Mouse (Mus musculus): ENCODE results near the gene Tex29. TPM values are rescaled to one million over a fixed set of nuclear protein-coding genes. Genes with fewer than 3 reads are reported as not detected.

Gene Tex29
- polyA plus RNA-seq (2015; fragmentation: Nextera tagmentation; extraction: Ambion mirVana), result 0.36 and 0.55 TPM in 2 replicates

GRCm38 (mm10) chr8:11840174-11840573 is at the start of gene Tex29:
Gene Tex29 (plus strand): TSS chr8:11840474.
- Histone ChIP-seq H3K4me2 (no peak within 1 kb of the TSS; the same call in 1 of the 2 replicates), H3K4me3 (no peak within 1 kb of the TSS), H3K27me3 (no peaks in the 10 kb centered on the region), H3K27ac (peak within 1 kb of the TSS; percentile 79), H3K9ac (no peak within 1 kb of the TSS), H3K36me3 (no peaks in the 10 kb centered on the region), H3K9me3 (replicated peaks) (no peaks in the 10 kb centered on the region), H3K4me1 (replicated peaks) (peaks cover 29% of the 10 kb centered on the region)
- no peak for ATAC-seq (replicated peaks; ENCODE audit: insufficient number of reproducible peaks, insufficient read depth, low FRiP score, low read depth)
- 83% methylated on average over 5 of the region's 5 CpGs for WGBS

DNA sequence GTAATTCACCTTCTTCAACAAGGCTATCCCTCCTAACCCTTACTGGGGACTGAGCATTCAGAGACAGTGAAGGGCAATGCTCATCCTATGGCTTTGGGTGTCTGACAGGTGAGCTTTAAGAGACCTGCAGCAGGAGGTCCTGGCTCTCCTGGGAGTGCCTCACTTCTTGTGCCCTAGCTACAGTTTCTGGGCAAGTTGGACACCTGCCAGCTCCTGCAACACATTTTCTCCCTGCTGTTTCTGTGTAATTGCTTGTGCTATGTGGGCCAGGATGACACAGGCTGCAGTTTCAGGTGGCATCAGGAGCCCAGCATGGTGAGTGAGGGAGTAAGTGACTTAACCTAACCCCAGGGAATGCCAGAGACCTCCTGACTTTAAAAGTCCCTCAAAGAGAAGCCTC is 45.3 kb upstream of the Tex29 start:
- Histone ChIP-seq H3K4me1 (replicated peaks) (peaks cover 37% of the 10 kb centered on the region), H3K27me3 (no peaks in the 10 kb centered on the region), H3K4me2 (no peak overlapping the region), H3K4me3 (no peak overlapping the region), H3K9me3 (replicated peaks) (no peaks in the 10 kb centered on the region), H3K27ac (no peak overlapping the region), H3K36me3 (peaks cover 20% of the 10 kb centered on the region), H3K9ac (no peak overlapping the region)
- no peak for ATAC-seq (replicated peaks; ENCODE audit: insufficient number of reproducible peaks, insufficient read depth, low FRiP score, low read depth)

- peak overlapping the region; percentile 53; the same call in 1 of the 2 replicates for H3K27ac ChIP-seq
- H3K4me1 ChIP-seq (replicated peaks), result peaks cover 38% of the 10 kb centered on the region
- H3K36me3 ChIP-seq, result peaks cover 13% of the 10 kb centered on the region
- no peak for ATAC-seq (replicated peaks; ENCODE audit: insufficient number of reproducible peaks, insufficient read depth, low FRiP score, low read depth)
- 75% methylated on average over 8 of the region's 8 CpGs for WGBS
- H3K9me3 ChIP-seq (replicated peaks), result no peaks in the 10 kb centered on the region
- no peak overlapping the region for H3K4me2 ChIP-seq
- no peak overlapping the region for H3K9ac ChIP-seq
- H3K4me3 ChIP-seq, result no peak overlapping the region
- H3K27me3 ChIP-seq, result no peaks in the 10 kb centered on the region
Measured at GRCm38 (mm10) chr8:11797128-11797527, 43.1 kb upstream of the Tex29 start.

- H3K4me2 ChIP-seq, result no peak overlapping the region
- H3K4me3 ChIP-seq, result no peak overlapping the region
- peaks cover 34% of the 10 kb centered on the region for H3K4me1 ChIP-seq (replicated peaks)
- WGBS, result 55% methylated on average over 14 of the region's 14 CpGs
- H3K9me3 ChIP-seq (replicated peaks), result no peaks in the 10 kb centered on the region
- no peaks in the 10 kb centered on the region for H3K27me3 ChIP-seq
- ATAC-seq (replicated peaks; ENCODE audit: insufficient number of reproducible peaks, insufficient read depth, low FRiP score, low read depth), result peak; percentile 52; the same call in 1 of the 2 replicates
- H3K36me3 ChIP-seq, result peaks cover 5% of the 10 kb centered on the region
- H3K9ac ChIP-seq, result no peak overlapping the region
- peak overlapping the region; percentile 53 for H3K27ac ChIP-seq
Measured at GRCm38 (mm10) chr8:11797729-11798479, 42.4 kb upstream of the Tex29 start.

GRCm38 (mm10) chr8:11798480-11798867 is 41.8 kb upstream of the Tex29 start:
- Histone ChIP-seq H3K9me3 (replicated peaks) (no peaks in the 10 kb centered on the region), H3K27me3 (no peaks in the 10 kb centered on the region), H3K27ac (0 out of 2 replicates have a peak overlapping the region, but pooled peaks have one; percentile 53), H3K9ac (no peak overlapping the region), H3K36me3 (no peaks in the 10 kb centered on the region; the same call in 1 of the 2 replicates), H3K4me2 (no peak overlapping the region), H3K4me3 (no peak overlapping the region), H3K4me1 (replicated peaks) (peaks cover 34% of the 10 kb centered on the region)
- no peak for ATAC-seq (replicated peaks; ENCODE audit: insufficient number of reproducible peaks, insufficient read depth, low FRiP score, low read depth)
- WGBS, result 81% methylated on average over 4 of the region's 4 CpGs

DNA sequence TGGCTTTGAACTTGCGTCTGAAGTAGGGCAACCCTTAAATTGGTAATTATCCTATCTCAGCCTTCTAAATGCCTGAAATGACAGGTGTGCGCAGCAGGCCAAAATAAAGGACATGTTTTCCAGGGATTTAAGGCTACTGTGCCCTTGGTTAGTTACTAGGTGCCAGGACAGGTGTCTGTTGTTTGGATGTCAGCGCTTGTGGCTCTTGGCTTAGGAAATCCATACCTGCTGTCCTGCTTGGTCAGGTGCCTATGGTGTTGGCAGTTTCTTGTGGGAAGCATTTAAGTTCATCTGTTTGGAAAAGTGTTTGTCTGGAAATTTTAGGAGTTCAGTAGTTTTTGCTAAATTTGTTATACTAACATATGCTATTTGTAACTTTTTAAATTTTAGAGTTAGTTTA is 41.2 kb upstream of the Tex29 start:
- no peaks in the 10 kb centered on the region for H3K27me3 ChIP-seq
- H3K4me1 ChIP-seq (replicated peaks), result peaks cover 34% of the 10 kb centered on the region
- H3K9ac ChIP-seq, result no peak overlapping the region
- no peaks in the 10 kb centered on the region for H3K9me3 ChIP-seq (replicated peaks)
- no peak overlapping the region for H3K4me3 ChIP-seq
- no peak for ATAC-seq (replicated peaks; ENCODE audit: insufficient number of reproducible peaks, insufficient read depth, low FRiP score, low read depth)
- no peak overlapping the region for H3K4me2 ChIP-seq
- no peak overlapping the region for H3K27ac ChIP-seq
- WGBS, result 93% methylated on average over 3 of the region's 3 CpGs
- peaks cover under 1% of the 10 kb centered on the region; the same call in 1 of the 2 replicates for H3K36me3 ChIP-seq

DNA sequence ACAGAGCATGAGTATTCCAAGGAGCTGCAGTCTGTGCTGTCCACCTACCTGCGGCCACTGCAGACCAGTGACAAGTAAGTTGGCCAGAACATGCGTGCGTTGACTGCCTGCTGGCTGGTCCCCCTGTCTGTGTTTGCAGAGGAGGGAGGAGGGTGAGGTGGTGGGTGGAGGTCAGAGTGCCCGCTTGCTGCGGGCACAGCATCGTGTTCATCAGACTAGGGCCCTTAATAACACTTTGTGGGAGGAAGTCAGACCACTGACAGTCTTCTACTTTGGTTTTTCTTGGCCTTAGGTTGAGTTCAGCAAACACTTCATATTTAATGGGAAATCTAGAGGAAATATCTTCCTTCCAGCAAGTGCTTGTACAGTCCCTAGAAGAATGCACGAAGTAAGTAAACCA is 39.8 kb upstream of the Tex29 start:
- Histone ChIP-seq H3K27ac (no peak overlapping the region), H3K9ac (no peak overlapping the region), H3K4me1 (replicated peaks) (peaks cover 28% of the 10 kb centered on the region), H3K4me2 (no peak overlapping the region), H3K36me3 (peaks cover 14% of the 10 kb centered on the region), H3K4me3 (no peak overlapping the region), H3K27me3 (no peaks in the 10 kb centered on the region), H3K9me3 (replicated peaks) (no peaks in the 10 kb centered on the region)
- ATAC-seq (replicated peaks; ENCODE audit: insufficient number of reproducible peaks, insufficient read depth, low FRiP score, low read depth), result no peak
- 85% methylated on average over 7 of the region's 7 CpGs for WGBS

DNA sequence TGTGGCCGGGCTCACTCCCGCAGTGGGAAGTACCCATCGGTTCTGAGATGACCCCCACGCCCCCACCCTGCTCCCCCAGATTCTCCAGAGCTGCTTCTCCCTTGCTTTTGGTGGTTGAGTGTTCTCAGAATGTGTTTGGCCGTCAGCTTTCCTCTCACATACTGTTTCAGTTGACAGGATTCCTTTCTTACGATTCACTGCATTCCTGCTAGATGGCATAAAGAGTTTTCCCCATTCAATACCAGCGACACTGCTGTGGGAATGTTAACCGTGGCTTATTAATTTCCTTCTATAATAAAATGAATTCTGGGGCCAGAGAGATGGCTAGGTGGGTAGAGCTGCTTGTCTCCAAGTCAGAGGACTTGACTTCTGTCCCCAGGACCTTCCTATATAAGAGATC is 38.7 kb upstream of the Tex29 start:
- H3K4me3 ChIP-seq, result no peak overlapping the region
- H3K27me3 ChIP-seq, result no peaks in the 10 kb centered on the region
- 41% methylated on average over 8 of the region's 8 CpGs for WGBS
- peak overlapping the region; percentile 13; the same call in 1 of the 2 replicates for H3K27ac ChIP-seq
- H3K36me3 ChIP-seq, result peaks cover 23% of the 10 kb centered on the region
- H3K9me3 ChIP-seq (replicated peaks), result no peaks in the 10 kb centered on the region
- no peak overlapping the region for H3K4me2 ChIP-seq
- ATAC-seq (replicated peaks; ENCODE audit: insufficient number of reproducible peaks, insufficient read depth, low FRiP score, low read depth), result no peak
- H3K4me1 ChIP-seq (replicated peaks), result peaks cover 30% of the 10 kb centered on the region
- H3K9ac ChIP-seq, result no peak overlapping the region

DNA sequence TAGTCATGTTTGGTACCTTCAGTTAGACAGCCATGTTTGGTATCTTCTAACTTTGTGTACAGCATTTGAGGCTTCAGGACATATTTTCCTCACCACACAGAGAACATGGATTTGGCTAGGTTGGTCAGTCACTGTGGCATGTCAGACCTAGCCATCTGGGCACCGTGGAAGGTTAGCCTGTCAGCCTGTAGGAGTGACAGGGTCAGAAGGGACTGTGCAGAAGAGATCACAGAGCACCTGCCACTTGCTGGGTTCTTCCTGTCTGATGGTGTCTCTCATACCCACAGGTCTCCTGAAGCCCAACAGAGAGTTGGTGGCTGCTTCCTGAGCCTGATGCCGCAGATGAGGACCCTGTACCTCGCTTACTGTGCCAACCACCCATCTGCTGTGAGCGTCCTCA is 35.4 kb upstream of the Tex29 start:
- no peak for ATAC-seq (replicated peaks; ENCODE audit: insufficient number of reproducible peaks, insufficient read depth, low FRiP score, low read depth)
- Histone ChIP-seq H3K27ac (no peak overlapping the region), H3K4me1 (replicated peaks) (peaks cover 20% of the 10 kb centered on the region), H3K36me3 (peaks cover 53% of the 10 kb centered on the region), H3K27me3 (no peaks in the 10 kb centered on the region), H3K9ac (no peak overlapping the region), H3K9me3 (replicated peaks) (no peaks in the 10 kb centered on the region), H3K4me2 (no peak overlapping the region), H3K4me3 (no peak overlapping the region)
- WGBS, result 86% methylated on average over 4 of the region's 4 CpGs

- no peak overlapping the region for H3K4me2 ChIP-seq
- H3K4me3 ChIP-seq, result no peak overlapping the region
- H3K27ac ChIP-seq, result no peak overlapping the region
- H3K9me3 ChIP-seq (replicated peaks), result no peaks in the 10 kb centered on the region
- ATAC-seq (replicated peaks; ENCODE audit: insufficient number of reproducible peaks, insufficient read depth, low FRiP score, low read depth), result no peak
- H3K4me1 ChIP-seq (replicated peaks), result peaks cover 18% of the 10 kb centered on the region
- no peak overlapping the region for H3K9ac ChIP-seq
- H3K27me3 ChIP-seq, result no peaks in the 10 kb centered on the region
- peaks cover 66% of the 10 kb centered on the region for H3K36me3 ChIP-seq
- 78% methylated on average over 6 of the region's 6 CpGs for WGBS
Measured at GRCm38 (mm10) chr8:11806252-11806651, 34.0 kb upstream of the Tex29 start.

DNA sequence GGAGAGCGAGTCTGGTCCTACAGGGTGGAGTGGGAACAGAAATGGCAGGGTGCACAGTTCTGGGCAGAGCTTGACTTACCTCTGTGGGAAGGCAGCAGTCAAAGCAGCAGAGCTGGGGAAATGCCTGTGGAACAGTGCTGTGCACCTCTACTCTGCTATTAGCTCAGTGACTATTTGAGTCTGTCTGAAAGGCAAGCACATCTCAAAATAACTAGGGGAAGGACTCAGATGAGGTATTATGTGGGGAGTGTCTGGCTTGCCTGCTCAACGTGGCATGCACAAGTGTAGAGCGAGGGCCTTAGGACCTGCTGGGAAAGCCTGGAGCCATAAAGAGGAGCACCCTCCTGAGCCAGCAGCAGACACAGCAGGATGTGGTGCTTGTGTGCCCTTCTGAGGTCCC is 32.9 kb upstream of the Tex29 start:
- no peak overlapping the region for H3K27ac ChIP-seq
- no peaks in the 10 kb centered on the region for H3K9me3 ChIP-seq (replicated peaks)
- H3K4me2 ChIP-seq, result no peak overlapping the region
- no peak overlapping the region for H3K4me3 ChIP-seq
- no peaks in the 10 kb centered on the region for H3K27me3 ChIP-seq
- ATAC-seq (replicated peaks; ENCODE audit: insufficient number of reproducible peaks, insufficient read depth, low FRiP score, low read depth), result no peak
- H3K4me1 ChIP-seq (replicated peaks), result peaks cover 18% of the 10 kb centered on the region
- peaks cover 74% of the 10 kb centered on the region for H3K36me3 ChIP-seq
- no peak overlapping the region for H3K9ac ChIP-seq
- 74% methylated on average over 3 of the region's 3 CpGs for WGBS

GRCm38 (mm10) chr8:11808047-11808446 is 32.2 kb upstream of the Tex29 start:
- no peak for ATAC-seq (replicated peaks; ENCODE audit: insufficient number of reproducible peaks, insufficient read depth, low FRiP score, low read depth)
- Histone ChIP-seq H3K4me2 (no peak overlapping the region), H3K4me3 (no peak overlapping the region), H3K27me3 (no peaks in the 10 kb centered on the region), H3K4me1 (replicated peaks) (peaks cover 18% of the 10 kb centered on the region), H3K9me3 (replicated peaks) (no peaks in the 10 kb centered on the region), H3K9ac (no peak overlapping the region), H3K36me3 (peaks cover 81% of the 10 kb centered on the region), H3K27ac (no peak overlapping the region)
- WGBS, result 90% methylated on average over 5 of the region's 5 CpGs

All from heart, embryonic 15.5 days (tissue).